Mouse (Mus musculus) layer of hippocampus, adult 6 months (tissue): Measurements from ENCODE around the gene Tm4sf19. TPM values are rescaled to one million over a fixed set of nuclear protein-coding genes. Genes with fewer than 3 reads are reported as not detected.

Experiments used
- long read RNA-seq, 2 experiments: library from polyadenylated mRNA; unstranded; transcript quantifications; one replicate each; pipeline ENCODE4 v2.0.0; 2019 to 2020
- polyA plus RNA-seq: library from polyadenylated mRNA; unstranded; fragments of <200 nt; fragmentation: Nextera tagmentation; gene quantifications from 2 replicates; pipeline ENCODE4 v1.2.3, GENCODE M21; 2021

The Tm4sf19 gene
- not detected in 2 replicates for polyA plus RNA-seq
- long read RNA-seq, experiment 1, result 0 reads
- long read RNA-seq, experiment 2, result 0 reads

GRCm38 (mm10) chr16:32400267-32400666, at the start of gene Tm4sf19:
TSS of gene Tm4sf19 (plus strand) at chr16:32400506.

DNA sequence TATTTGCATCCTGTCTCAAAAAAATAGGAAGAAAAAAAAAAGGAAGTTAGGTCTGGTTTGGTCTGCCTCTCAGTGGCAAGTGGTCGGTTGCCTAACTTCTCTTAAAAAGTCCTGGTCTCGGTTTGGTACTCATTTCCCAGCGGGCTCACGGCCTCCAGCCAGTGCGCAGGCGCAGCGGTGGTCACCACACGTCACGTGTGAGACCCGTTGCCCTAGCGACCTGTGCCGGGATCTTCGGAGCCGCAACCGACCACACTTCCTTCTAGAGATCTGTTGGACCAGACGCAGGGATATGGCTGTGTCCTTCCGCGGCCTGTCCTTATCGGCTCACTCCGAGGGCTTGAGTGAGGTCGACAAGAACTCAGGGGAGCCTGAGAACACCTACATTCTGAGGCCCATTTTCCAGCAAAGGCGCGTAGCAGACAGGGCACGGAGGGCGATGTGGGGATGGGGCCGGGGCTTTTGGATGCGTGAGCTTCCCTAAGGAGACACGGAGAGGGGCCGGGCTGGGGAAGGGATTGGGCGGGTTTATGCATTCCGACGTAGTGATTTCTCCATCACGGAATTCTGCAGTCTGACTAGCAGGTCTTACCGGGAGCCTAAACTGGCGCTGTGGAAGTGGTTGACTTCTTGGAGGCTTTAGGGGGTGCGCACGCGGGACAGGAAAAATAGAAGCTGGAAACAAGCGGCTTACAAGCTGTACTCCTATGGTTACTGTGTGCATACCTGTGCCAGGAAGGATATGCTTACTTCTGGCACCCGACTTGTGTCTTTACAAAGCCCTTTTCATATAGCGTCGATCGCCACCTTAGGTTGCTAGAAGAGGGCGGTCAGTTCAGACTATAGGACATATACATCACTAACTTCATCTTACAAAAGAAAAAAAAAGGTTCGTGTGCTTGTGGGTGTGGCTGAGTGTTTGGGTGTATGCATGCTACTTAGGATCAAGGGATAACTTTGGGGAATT, 19.5 kb downstream of the Tm4sf19 start, which contains the start of gene Tctex1d2:
Gene Tctex1d2 (plus strand): TSS at position 186 of the 967 bp plus-strand sequence.

GRCm38 (mm10) chr16:32430474-32431046, 30.3 kb downstream of the Tm4sf19 start, which contains the start of gene Pcyt1a:
TSS of gene Pcyt1a (plus strand) at chr16:32430921.

Other genes with a start within 250 kb of the Tm4sf19 start
- gene Nrros, start 234.9 kb upstream of the Tm4sf19 start, polyA plus RNA-seq, result 6.4 and 6.8 TPM in 2 replicates
- gene Bex6, start 220.7 kb upstream of the Tm4sf19 start, polyA plus RNA-seq, result not detected in 2 replicates
- gene Fbxo45, start 153.3 kb upstream of the Tm4sf19 start, polyA plus RNA-seq, result 4.6 and 5.3 TPM in 2 replicates
- 12.7 and 14.4 TPM in 2 replicates for gene Wdr53, start 153.3 kb upstream of the Tm4sf19 start, polyA plus RNA-seq
- not detected in 2 replicates for gene Smco1, start 129.0 kb upstream of the Tm4sf19 start, polyA plus RNA-seq
- gene Rnf168, start 123.0 kb upstream of the Tm4sf19 start, polyA plus RNA-seq, result 23.3 and 26.0 TPM in 2 replicates
- 4.6 and 6.7 TPM in 2 replicates for gene Ubxn7, start 68.2 kb upstream of the Tm4sf19 start, polyA plus RNA-seq
- gene Tctex1d2, start 19.2 kb downstream of the Tm4sf19 start, polyA plus RNA-seq, result 42.7 and 45.7 TPM in 2 replicates
- gene Pcyt1a, start 30.4 kb downstream of the Tm4sf19 start, polyA plus RNA-seq, result 13.7 and 14.4 TPM in 2 replicates
- gene Slc51a, start 87.4 kb downstream of the Tm4sf19 start, polyA plus RNA-seq, result not detected in 2 replicates
- not detected in 2 replicates for gene Zdhhc19, start 95.8 kb downstream of the Tm4sf19 start, polyA plus RNA-seq
- 8.5 and 12.1 TPM in 2 replicates for gene Tfrc, start 208.4 kb downstream of the Tm4sf19 start, polyA plus RNA-seq
- gene Tnk2, start 243.4 kb downstream of the Tm4sf19 start, polyA plus RNA-seq, result 8.8 and 11.1 TPM in 2 replicates